Comparison of ENCODE assay signal across 27 mouse cellular contexts in genomic region chr11:65861476-65861875, GRCm38 (mm10). TPM values are rescaled to one million over a fixed set of nuclear protein-coding genes. Genes with fewer than 3 reads are reported as not detected.
DNase-seq lines count a peak whose midpoint lies in the region; ATAC-seq and TF ChIP-seq lines count a peak whose summit lies in the region.
"Had no signal": no experiment of that assay in that cellular context is flagged by ENCODE, and none has a peak within 500 bp of the region (broad histone marks: within the 10 kb centered on the region; RNA-seq: fewer than 3 reads in every experiment).

No protein-coding gene starts in this region.

- H3K27me3 ChIP-seq in intestine, embryonic 14.5 days (replicated peaks; ENCODE audit: control insufficient read depth, insufficient read depth, low read length): no peaks in the 10 kb centered on the region
- no peaks in the 10 kb centered on the region for H3K27me3 ChIP-seq in intestine, embryonic 15.5 days (replicated peaks)
- H3K27me3 ChIP-seq in stomach, embryonic 15.5 days (replicated peaks): no peaks in the 10 kb centered on the region
- no peaks in the 10 kb centered on the region for H3K27me3 ChIP-seq in cerebellum, adult 2 months (ENCODE audit: control insufficient read depth, insufficient read depth, low read length)
- H3K27me3 ChIP-seq: embryonic facial prominence, embryonic 15.5 days; forebrain, embryonic 12.5 days; limb, embryonic 12.5 days; liver, embryonic 15.5 days; lung, embryonic 15.5 days; midbrain, embryonic 13.5 days; neural tube, embryonic 13.5 days had no signal

- no peaks in the 10 kb centered on the region for H3K36me3 ChIP-seq in intestine, embryonic 14.5 days (ENCODE audit: control insufficient read depth, insufficient read depth, low read length)
- H3K36me3 ChIP-seq in intestine, embryonic 15.5 days: no peaks in the 10 kb centered on the region
- H3K36me3 ChIP-seq in stomach, embryonic 15.5 days: no peaks in the 10 kb centered on the region
- H3K36me3 ChIP-seq: embryonic facial prominence, embryonic 15.5 days; forebrain, embryonic 12.5 days; limb, embryonic 12.5 days; liver, embryonic 15.5 days; lung, embryonic 15.5 days; midbrain, embryonic 13.5 days; neural tube, embryonic 13.5 days had no signal

- TF ChIP-seq POLR2A in brain, embryonic 14.5 days (IDR thresholded peaks at IDR 0.05; ENCODE audit: borderline replicate concordance, extremely low read depth, insufficient read depth, insufficient read length, poor library complexity, severe bottlenecking): no peak
- no peak for TF ChIP-seq POLR2A in cerebellum, adult 2 months (IDR thresholded peaks at IDR 0.05; ENCODE audit: borderline replicate concordance, insufficient read depth, low read length)

- no peak overlapping the region for H3K4me2 ChIP-seq in intestine, embryonic 14.5 days (ENCODE audit: low read length)
- no peak overlapping the region for H3K4me2 ChIP-seq in intestine, embryonic 15.5 days (replicated peaks)
- H3K4me2 ChIP-seq in stomach, embryonic 15.5 days: no peak overlapping the region
- H3K4me2 ChIP-seq: embryonic facial prominence, embryonic 15.5 days; forebrain, embryonic 12.5 days; limb, embryonic 12.5 days; liver, embryonic 15.5 days; lung, embryonic 15.5 days; midbrain, embryonic 13.5 days; neural tube, embryonic 13.5 days had no signal

- 28% methylated on average over 4 of the region's 4 CpGs for WGBS in intestine, embryonic 14.5 days
- WGBS in intestine, embryonic 15.5 days: 27% methylated on average over 4 of the region's 4 CpGs
- WGBS in stomach, embryonic 15.5 days: 12% methylated on average over 4 of the region's 4 CpGs
- 61% methylated on average over 4 of the region's 4 CpGs for WGBS in cerebellum, adult 2 months

- DNase-seq in intestine, embryonic 14.5 days (ENCODE audit: low spot score): no peak
- peak; percentile 22 for DNase-seq in brain, embryonic 14.5 days (ENCODE audit: low read depth)
- peak; percentile 3 for DNase-seq in embryo, embryonic 11 days
- no peak for DNase-seq in cerebellum, adult 2 months
- DNase-seq in heart, adult 9 months (ENCODE audit: low spot score in 2 of 2): no peak
- DNase-seq: adrenal gland, postnatal 14 days; cerebellum, adult 11-12 months; cerebellum, postnatal 10 days; forebrain, postnatal 0 days; gastrocnemius, postnatal 10 days; heart, postnatal 14 days; kidney, adult 9 months; kidney, postnatal 10 days; right cerebral cortex, postnatal 14 days; thymus, postnatal 4 days had no signal

- ATAC-seq in intestine, embryonic 14.5 days (replicated peaks; ENCODE audit: low FRiP score, low TSS enrichment, low read depth): peak; percentile 32; the same call in 1 of the 2 replicates
- ATAC-seq in intestine, embryonic 15.5 days: no peak
- ATAC-seq in stomach, embryonic 15.5 days (ENCODE audit: insufficient read depth, low FRiP score, low read depth): peak; percentile 50
- ATAC-seq: CD4-positive, CD25-positive, alpha-beta regulatory T cell, adult 4 months; forebrain, postnatal 0 days; hindbrain, postnatal 0 days; intestine, postnatal 0 days; midbrain, embryonic 13.5 days had no signal

- H3K27ac ChIP-seq in intestine, embryonic 14.5 days (ENCODE audit: low read depth): no peak overlapping the region
- H3K27ac ChIP-seq in intestine, embryonic 15.5 days: no peak overlapping the region
- H3K27ac ChIP-seq in stomach, embryonic 15.5 days: peak overlapping the region; percentile 36; the same call in 1 of the 2 replicates
- H3K27ac ChIP-seq in cerebellum, adult 2 months (ENCODE audit: insufficient read depth, low read length): no peak overlapping the region
- H3K27ac ChIP-seq: embryonic facial prominence, embryonic 15.5 days; forebrain, embryonic 12.5 days; hindbrain, postnatal 0 days; limb, embryonic 12.5 days; liver, embryonic 15.5 days; lung, embryonic 15.5 days; midbrain, embryonic 13.5 days; neural tube, embryonic 13.5 days had no signal

- no peak overlapping the region for H3K9ac ChIP-seq in intestine, embryonic 14.5 days (ENCODE audit: low read length)
- no peak overlapping the region for H3K9ac ChIP-seq in intestine, embryonic 15.5 days
- H3K9ac ChIP-seq in stomach, embryonic 15.5 days: no peak overlapping the region
- H3K9ac ChIP-seq: embryonic facial prominence, embryonic 15.5 days; forebrain, embryonic 12.5 days; forebrain, postnatal 0 days; limb, embryonic 12.5 days; liver, embryonic 15.5 days; lung, embryonic 15.5 days; midbrain, embryonic 13.5 days; neural tube, embryonic 13.5 days had no signal

- H3K4me1 ChIP-seq in intestine, embryonic 14.5 days (replicated peaks; ENCODE audit: control insufficient read depth, insufficient read depth, low read length): 0 out of 2 replicates have a peak, but pooled peaks cover 3% of the 10 kb centered on the region
- H3K4me1 ChIP-seq in intestine, embryonic 15.5 days (replicated peaks): no peaks in the 10 kb centered on the region
- no peaks in the 10 kb centered on the region for H3K4me1 ChIP-seq in stomach, embryonic 15.5 days
- no peaks in the 10 kb centered on the region for H3K4me1 ChIP-seq in cerebellum, adult 2 months (ENCODE audit: control insufficient read depth, insufficient read depth, low read length)
- H3K4me1 ChIP-seq: embryonic facial prominence, embryonic 15.5 days; limb, embryonic 12.5 days; liver, embryonic 15.5 days; lung, embryonic 15.5 days; midbrain, embryonic 13.5 days had no signal

- no peak overlapping the region for H3K4me3 ChIP-seq in intestine, embryonic 14.5 days (ENCODE audit: low read depth, low read length)
- no peak overlapping the region for H3K4me3 ChIP-seq in intestine, embryonic 15.5 days (replicated peaks)
- no peak overlapping the region for H3K4me3 ChIP-seq in stomach, embryonic 15.5 days (replicated peaks)
- H3K4me3 ChIP-seq in cerebellum, adult 2 months (replicated peaks; ENCODE audit: insufficient read depth, low read depth, low read length): no peak overlapping the region
- H3K4me3 ChIP-seq: embryonic facial prominence, embryonic 15.5 days; forebrain, embryonic 12.5 days; limb, embryonic 12.5 days; liver, embryonic 15.5 days; lung, embryonic 15.5 days; midbrain, embryonic 13.5 days; neural tube, embryonic 13.5 days had no signal

- TF ChIP-seq CTCF in brain, embryonic 14.5 days (IDR thresholded peaks at IDR 0.05; ENCODE audit: borderline replicate concordance, extremely low read depth, insufficient read depth, insufficient read length): no peak
- no peak for TF ChIP-seq CTCF in cerebellum, adult 2 months (IDR thresholded peaks at IDR 0.05; ENCODE audit: borderline replicate concordance, insufficient read depth, low read depth, low read length)

- H3K9me3 ChIP-seq in intestine, embryonic 14.5 days (ENCODE audit: control insufficient read depth, low read length): no peaks in the 10 kb centered on the region
- H3K9me3 ChIP-seq in intestine, embryonic 15.5 days: no peaks in the 10 kb centered on the region
- no peaks in the 10 kb centered on the region for H3K9me3 ChIP-seq in stomach, embryonic 15.5 days
- H3K9me3 ChIP-seq: embryonic facial prominence, embryonic 15.5 days; forebrain, embryonic 12.5 days; limb, embryonic 12.5 days; liver, embryonic 15.5 days; lung, embryonic 15.5 days; midbrain, embryonic 13.5 days; neural tube, embryonic 13.5 days had no signal

RNA-seq across cellular contexts. Expression of gene Zkscan6, which starts 54.5 kb away (rescaled TPM):
- polyA plus RNA-seq in intestine, embryonic 14.5 days (2014; fragmentation: Nextera tagmentation; extraction: Ambion mirVana): 14.0 and 15.1 TPM in 2 replicates
- 14.5 and 15.1 TPM in 2 replicates for polyA plus RNA-seq in intestine, embryonic 15.5 days (2015; fragmentation: Nextera tagmentation; extraction: Ambion mirVana)
- 10.2 and 10.4 TPM in 2 replicates for polyA plus RNA-seq in brain, embryonic 14.5 days (2012; rRNA removed)
- 12.8 and 14.7 TPM in 2 replicates for polyA plus RNA-seq in stomach, embryonic 15.5 days (2015; fragmentation: Nextera tagmentation; extraction: Ambion mirVana)
- 9.5 and 10.9 TPM in 2 replicates for polyA plus RNA-seq in cerebellum, adult 2 months (2012; rRNA removed)

Comparison
In these comparisons a context has a peak if more than half of its experiments do, and no peak if none do; other contexts are left out.
1. DNase-seq: peak in brain, embryonic 14.5 days (single experiment) and embryo, embryonic 11 days (single experiment); none in intestine, embryonic 14.5 days (single experiment), cerebellum, adult 2 months (0 of 2) and heart, adult 9 months (0 of 2).